Mouse (Mus musculus) mesoderm, embryonic 11.5 days (tissue): ENCODE measurements around the gene Ager.

Experiments used
- DNase-seq: peaks from one replicate; pipeline ENCODE4 v3.0.0-alpha.2; 2012; ENCODE audit warnings: low read depth, low spot score

The Ager gene

GRCm38 (mm10) chr17:34585121-34585520, 12.5 kb upstream of the Ager start:
- DNase-seq: no peak

- peak; percentile 43 for DNase-seq
Measured at GRCm38 (mm10) chr17:34585877-34586771, 11.5 kb upstream of the Ager start.

GRCm38 (mm10) chr17:34586796-34587422, 10.8 kb upstream of the Ager start:
- DNase-seq: peak; percentile 93

GRCm38 (mm10) chr17:34587423-34587811, 10.2 kb upstream of the Ager start:
- DNase-seq: peak; percentile 95

- DNase-seq: no peak
Measured at GRCm38 (mm10) chr17:34587814-34588213, 9.8 kb upstream of the Ager start.

GRCm38 (mm10) chr17:34588767-34589166, 8.9 kb upstream of the Ager start:
- no peak for DNase-seq

- DNase-seq: no peak
Measured at GRCm38 (mm10) chr17:34589206-34589605, 8.5 kb upstream of the Ager start.

- no peak for DNase-seq
Measured at GRCm38 (mm10) chr17:34589681-34590101, 8.0 kb upstream of the Ager start, which contains the start of gene Gpsm3. Gene Gpsm3 (plus strand): TSS chr17:34589806.

GRCm38 (mm10) chr17:34590154-34590987, 7.3 kb upstream of the Ager start:
- DNase-seq: no peak

GRCm38 (mm10) chr17:34591029-34591993, 6.4 kb upstream of the Ager start, which contains the start of gene Pbx2:
Gene Pbx2 (plus strand): TSS chr17:34591266.
- DNase-seq: peak; percentile 45

- DNase-seq: peak; percentile 90
Measured at GRCm38 (mm10) chr17:34591994-34592375, 5.7 kb upstream of the Ager start.

- peak; percentile 51 for DNase-seq
Measured at GRCm38 (mm10) chr17:34592581-34593549, 4.8 kb upstream of the Ager start.

GRCm38 (mm10) chr17:34593752-34594525, 3.7 kb upstream of the Ager start:
- no peak for DNase-seq

- no peak for DNase-seq
Measured at GRCm38 (mm10) chr17:34596098-34596497, 1.6 kb upstream of the Ager start.

GRCm38 (mm10) chr17:34599891-34600290, 2.2 kb downstream of the Ager start:
- no peak for DNase-seq

GRCm38 (mm10) chr17:34601796-34602195, 4.1 kb downstream of the Ager start:
- no peak for DNase-seq

GRCm38 (mm10) chr17:34603375-34604060, 5.9 kb downstream of the Ager start, which contains the start of gene Rnf5:
Gene Rnf5 (minus strand): TSS chr17:34603690.
- DNase-seq: peak; percentile 100

GRCm38 (mm10) chr17:34604061-34604508, 6.4 kb downstream of the Ager start, which contains the start of gene Agpat1:
Gene Agpat1 (plus strand): TSS chr17:34604262.
- peak; percentile 99 for DNase-seq
